Mouse (Mus musculus) limb, embryonic 11.5 days (tissue): ENCODE measurements at regions not wholly inside any gene's neighbourhood (a gene's known extent, or its start where the extent isn't known, plus 50 kb on each side); places are given as distances from the start of the nearest gene placed in this dataset.
"Not testable (repeated sequence)": the region's sequence is repeated elsewhere in the genome, so short reads cannot be mapped to it uniquely, and the experiment has no call there.

Source experiments
- ATAC-seq: fragments of 200-750 bp; cut with Nextera tagmentation; 2 replicates; pipeline ENCODE4 v1.8.0; 2017; ENCODE audit warnings: low read depth; ENCODE audit not compliant: insufficient number of reproducible peaks, low FRiP score, low TSS enrichment
- DNase-seq: peaks from one replicate; pipeline ENCODE4 v3.0.0-alpha.2; 2015; ENCODE audit warnings: low spot score
- H3K27ac ChIP-seq: fragments of 300-500 bp; sonication (generic); replicated peaks from 2 replicates; pipeline ENCODE4 v1.5.1; 2014; ENCODE audit warnings: low read depth, mild to moderate bottlenecking, low read length
- H3K27me3 ChIP-seq: fragments of 300-500 bp; sonication (generic); 2 replicates; pipeline ENCODE4 v1.6.1; 2014; ENCODE audit warnings: mild to moderate bottlenecking, low read length, mixed read lengths; ENCODE audit not compliant: control insufficient read depth, insufficient read depth
- H3K36me3 ChIP-seq: fragments of 300-500 bp; sonication (generic); 2 replicates; pipeline ENCODE4 v1.6.1; 2014; ENCODE audit warnings: mild to moderate bottlenecking, low read length, moderate library complexity, mixed read lengths; ENCODE audit not compliant: control insufficient read depth, insufficient read depth
- H3K4me1 ChIP-seq: fragments of 300-500 bp; sonication (generic); 2 replicates; pipeline ENCODE4 v1.6.1; 2014; ENCODE audit warnings: low read length, mixed read lengths; ENCODE audit not compliant: control insufficient read depth, insufficient read depth
- H3K4me2 ChIP-seq: fragments of 300-500 bp; sonication (generic); 2 replicates; pipeline ENCODE4 v1.6.1; 2014; ENCODE audit warnings: low read depth, mild to moderate bottlenecking, moderate library complexity; ENCODE audit not compliant: severe bottlenecking
- H3K4me3 ChIP-seq: fragments of 300-500 bp; sonication (generic); 2 replicates; pipeline ENCODE4 v1.5.1; 2014; ENCODE audit warnings: low read depth, low read length
- H3K9ac ChIP-seq: fragments of 300-500 bp; sonication (generic); 2 replicates; pipeline ENCODE4 v1.6.1; 2014; ENCODE audit warnings: mild to moderate bottlenecking, low read length
- H3K9me3 ChIP-seq: fragments of 300-500 bp; sonication (generic); 2 replicates; pipeline ENCODE4 v1.6.1; 2016; ENCODE audit warnings: low read length; ENCODE audit not compliant: control insufficient read depth
- WGBS: fragments of 180-500 bp; shearing (Covaris S2); extraction: QIAGEN DNeasy Blood & Tissue Kit; methylation state at CpG from one replicate; pipeline ENCODE4 v1.1.7; 2014; 5-methylcytosine and 5-hydroxymethylcytosine counted together

DNA sequence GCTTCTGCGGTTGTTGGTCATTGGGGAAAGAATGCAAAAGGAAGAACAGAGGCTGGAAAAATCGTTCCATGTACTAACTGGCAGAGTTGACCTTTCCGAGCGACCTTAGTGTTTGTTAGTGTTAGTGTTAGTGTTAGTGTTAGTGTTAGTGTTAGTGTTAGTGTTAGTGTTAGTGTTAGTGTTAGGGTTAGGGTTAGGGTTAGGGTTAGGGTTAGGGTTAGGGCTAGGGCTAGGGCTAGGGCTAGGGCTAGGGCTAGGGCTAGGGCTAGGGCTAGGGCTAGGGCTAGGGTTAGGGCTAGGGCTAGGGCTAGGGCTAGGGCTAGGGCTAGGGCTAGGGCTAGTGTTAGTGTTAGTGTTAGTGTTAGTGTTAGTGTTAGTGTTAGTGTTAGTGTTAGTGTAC is 50.4 kb upstream of the 4931417E11Rik start:
- ATAC-seq, H3K27me3 ChIP-seq, H3K4me2 ChIP-seq, H3K4me3 ChIP-seq, H3K4me1 ChIP-seq, DNase-seq, H3K27ac ChIP-seq, H3K9me3 ChIP-seq, H3K36me3 ChIP-seq, H3K9ac ChIP-seq: not testable (repeated sequence)
- WGBS = 87% methylated on average over 4 of the region's 4 CpGs
